Mouse (Mus musculus) hindbrain, embryonic 15.5 days (tissue): ENCODE results near the gene Wnk2. TPM values are rescaled to one million over a fixed set of nuclear protein-coding genes. Genes with fewer than 3 reads are reported as not detected.
A peak's percentile ranks its signal among the peaks of the same experiment; 100 is the strongest.
"Not testable (repeated sequence)": the region's sequence is repeated elsewhere in the genome, so short reads cannot be mapped to it uniquely, and the experiment has no call there.

ENCODE experiments used
- ATAC-seq: fragments of 200-750 bp; cut with Nextera tagmentation; 2 replicates; pipeline ENCODE4 v1.8.0; 2017; ENCODE audit warnings: low read depth, moderate number of reproducible peaks, moderate TSS enrichment; ENCODE audit not compliant: low FRiP score
- H3K27ac ChIP-seq: fragments of 300-500 bp; sonication (generic); replicated peaks from 2 replicates; pipeline ENCODE4 v1.5.1; 2015; ENCODE audit warnings: mild to moderate bottlenecking, inconsistent platforms
- H3K27me3 ChIP-seq: fragments of 300-500 bp; sonication (generic); 2 replicates; pipeline ENCODE4 v1.6.1; 2015; ENCODE audit warnings: control low read depth, inconsistent platforms
- H3K36me3 ChIP-seq: fragments of 300-500 bp; sonication (generic); 2 replicates; pipeline ENCODE4 v1.6.1; 2015; ENCODE audit warnings: control low read depth, inconsistent platforms
- H3K4me1 ChIP-seq: fragments of 300-500 bp; sonication (generic); replicated peaks from 2 replicates; pipeline ENCODE4 v1.6.1; 2015; ENCODE audit warnings: control low read depth, inconsistent platforms
- H3K4me2 ChIP-seq: fragments of 300-500 bp; sonication (generic); 2 replicates; pipeline ENCODE4 v1.6.1; 2015; ENCODE audit warnings: moderate library complexity, mild to moderate bottlenecking, inconsistent platforms
- H3K4me3 ChIP-seq: fragments of 300-500 bp; sonication (generic); 2 replicates; pipeline ENCODE4 v1.5.1; 2015; ENCODE audit warnings: mild to moderate bottlenecking, inconsistent platforms
- H3K9ac ChIP-seq: fragments of 300-500 bp; sonication (generic); 2 replicates; pipeline ENCODE4 v1.6.1; 2015; ENCODE audit warnings: inconsistent platforms
- H3K9me3 ChIP-seq: fragments of 300-500 bp; sonication (generic); 2 replicates; pipeline ENCODE4 v1.6.1; 2016; ENCODE audit warnings: control low read depth, inconsistent platforms
- WGBS: fragments of 180-500 bp; shearing (Covaris S2); methylation state at CpG from one replicate; pipeline ENCODE4 v1.1.7; 2015; 5-methylcytosine and 5-hydroxymethylcytosine counted together
- polyA plus RNA-seq: library from polyadenylated mRNA; unstranded; fragments of >200 nt; fragmentation: Nextera tagmentation; extraction: Ambion mirVana; gene quantifications from 2 replicates; pipeline ENCODE4 v1.2.1, GENCODE M21; 2015

Wnk2 gene
- polyA plus RNA-seq, 1 experiment from 2014 or later, result 23.2 TPM

DNA sequence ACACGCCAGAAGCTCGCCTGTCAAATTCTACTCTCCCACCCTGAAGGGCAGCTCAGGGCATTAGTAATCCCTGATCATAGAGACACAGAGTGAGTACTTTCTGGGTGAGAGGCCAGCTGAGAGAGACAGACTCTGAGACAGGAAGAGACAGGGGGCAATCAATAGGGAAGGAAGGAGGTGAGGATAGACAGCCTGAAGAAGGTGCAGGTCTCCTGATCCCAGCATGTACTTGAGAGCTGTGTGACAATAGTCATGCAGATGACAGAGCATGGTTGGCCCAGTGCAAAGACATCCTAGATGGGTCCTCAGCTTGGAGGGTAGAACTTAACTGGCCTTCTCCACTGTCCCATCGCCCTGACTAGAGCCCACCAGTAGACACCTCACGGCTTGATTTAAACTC is 91.5 kb downstream of the Wnk2 start:
- WGBS, result 91% methylated on average over 4 of the region's 4 CpGs
- no peak for ATAC-seq
- Histone ChIP-seq H3K9me3 (no peaks in the 10 kb centered on the region), H3K27ac (no peak overlapping the region), H3K9ac (no peak overlapping the region), H3K36me3 (peaks cover 48% of the 10 kb centered on the region), H3K4me1 (no peaks in the 10 kb centered on the region), H3K4me3 (no peak overlapping the region), H3K27me3 (no peaks in the 10 kb centered on the region), H3K4me2 (no peak overlapping the region)

DNA sequence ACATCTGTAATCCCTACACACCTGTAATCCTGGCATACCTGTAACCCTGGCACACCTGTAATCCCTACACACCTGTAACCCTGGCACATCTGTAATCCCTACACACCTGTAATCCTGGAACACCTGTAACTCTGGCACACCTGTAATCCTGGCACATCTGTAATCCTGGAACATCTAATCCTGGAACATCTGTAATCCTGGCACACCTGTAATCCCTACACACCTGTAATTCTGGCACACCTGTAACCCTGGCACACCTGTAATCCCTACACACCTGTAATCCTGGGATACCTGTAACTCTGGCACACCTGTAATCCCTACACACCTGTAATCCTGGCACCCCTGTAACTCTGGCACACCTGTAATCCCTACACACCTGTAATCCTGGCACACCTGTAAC is 93.1 kb downstream of the Wnk2 start:
- not testable (repeated sequence) for H3K4me3 ChIP-seq, H3K4me1 ChIP-seq, H3K4me2 ChIP-seq, H3K27me3 ChIP-seq, ATAC-seq, H3K27ac ChIP-seq, H3K9me3 ChIP-seq, H3K9ac ChIP-seq
- H3K36me3 ChIP-seq, result peaks cover 32% of the 10 kb centered on the region

DNA sequence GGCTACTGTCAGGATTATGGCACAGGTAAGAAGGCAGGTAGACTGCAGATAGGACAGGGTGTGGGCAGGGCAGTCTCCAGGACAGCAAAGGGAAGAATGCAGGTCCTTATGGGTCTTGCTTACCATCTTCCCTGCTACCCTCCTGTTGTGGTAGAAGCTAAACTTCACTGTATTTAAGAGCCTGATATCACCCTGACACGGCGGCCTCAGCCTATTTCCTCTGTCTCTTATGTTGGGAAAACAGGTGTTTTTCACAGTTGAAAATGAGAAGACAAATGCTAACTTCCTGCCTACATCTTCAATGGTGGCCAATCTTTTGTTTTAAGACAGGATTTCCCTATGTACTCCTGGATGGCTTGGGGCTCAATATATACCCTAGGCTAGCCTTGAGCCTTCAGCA is 94.5 kb downstream of the Wnk2 start:
- no peaks in the 10 kb centered on the region for H3K9me3 ChIP-seq
- no peak overlapping the region for H3K27ac ChIP-seq
- no peak overlapping the region for H3K4me2 ChIP-seq
- H3K27me3 ChIP-seq, result no peaks in the 10 kb centered on the region
- no peak for ATAC-seq
- H3K9ac ChIP-seq, result no peak overlapping the region
- 93% methylated on average over 2 of the region's 2 CpGs for WGBS
- no peaks in the 10 kb centered on the region for H3K4me1 ChIP-seq
- peaks cover 33% of the 10 kb centered on the region for H3K36me3 ChIP-seq
- H3K4me3 ChIP-seq, result no peak overlapping the region

DNA sequence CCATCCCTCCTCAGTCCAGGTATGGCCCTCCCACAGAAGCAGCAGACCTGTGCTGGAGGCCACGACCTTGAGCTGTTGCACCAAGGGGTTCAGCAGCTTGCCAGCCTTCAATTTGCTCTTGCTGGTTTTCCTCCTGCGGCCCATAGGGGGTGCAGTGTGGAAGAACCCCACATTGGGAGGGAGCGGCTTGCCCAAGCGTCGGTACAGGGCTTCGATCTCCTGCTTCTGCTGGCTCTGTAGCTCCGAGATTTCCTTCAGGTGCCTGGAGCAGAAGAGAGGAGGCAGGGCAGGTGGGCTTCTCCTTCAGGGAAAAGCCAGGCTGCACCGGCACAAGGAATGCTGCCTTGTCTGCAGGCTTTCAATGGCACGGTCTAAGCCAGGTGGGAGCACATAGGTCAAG is 95.3 kb downstream of the Wnk2 start:
- H3K36me3 ChIP-seq, result peaks cover 36% of the 10 kb centered on the region
- WGBS, result 47% methylated on average over 9 of the region's 9 CpGs
- no peak overlapping the region for H3K4me2 ChIP-seq
- H3K9ac ChIP-seq, result no peak overlapping the region
- ATAC-seq, result no peak; the same call in 1 of the 2 replicates
- no peaks in the 10 kb centered on the region for H3K9me3 ChIP-seq
- no peaks in the 10 kb centered on the region for H3K27me3 ChIP-seq
- no peak overlapping the region for H3K27ac ChIP-seq
- no peak overlapping the region for H3K4me3 ChIP-seq
- no peaks in the 10 kb centered on the region for H3K4me1 ChIP-seq

DNA sequence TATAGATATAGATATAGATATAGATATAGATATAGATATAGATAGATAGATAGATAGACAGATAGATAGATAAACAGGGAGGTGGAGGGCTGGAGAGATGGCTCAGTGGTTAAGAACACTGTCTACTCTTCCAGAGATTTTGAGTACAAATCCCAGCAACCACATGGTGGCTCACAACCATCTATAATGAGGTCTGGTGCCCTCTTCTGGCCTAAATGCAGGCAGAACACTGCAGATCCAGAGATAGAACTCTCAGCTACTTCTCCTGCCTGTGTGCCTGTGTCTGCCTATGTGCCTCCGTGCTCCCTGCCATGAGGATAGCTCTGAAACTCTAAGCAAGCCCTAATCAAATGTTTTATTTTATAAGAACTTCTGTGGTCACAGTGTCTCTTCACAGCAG is 100.4 kb downstream of the Wnk2 start:
- Histone ChIP-seq H3K9me3 (no peaks in the 10 kb centered on the region), H3K9ac (no peak overlapping the region), H3K27ac (no peak overlapping the region), H3K27me3 (no peaks in the 10 kb centered on the region), H3K4me2 (no peak overlapping the region), H3K4me3 (no peak overlapping the region), H3K4me1 (peaks cover 5% of the 10 kb centered on the region; the same call in 1 of the 2 replicates), H3K36me3 (peaks cover 13% of the 10 kb centered on the region)
- WGBS, result 85% methylated on average over 1 of the region's 1 CpGs
- ATAC-seq, result no peak

DNA sequence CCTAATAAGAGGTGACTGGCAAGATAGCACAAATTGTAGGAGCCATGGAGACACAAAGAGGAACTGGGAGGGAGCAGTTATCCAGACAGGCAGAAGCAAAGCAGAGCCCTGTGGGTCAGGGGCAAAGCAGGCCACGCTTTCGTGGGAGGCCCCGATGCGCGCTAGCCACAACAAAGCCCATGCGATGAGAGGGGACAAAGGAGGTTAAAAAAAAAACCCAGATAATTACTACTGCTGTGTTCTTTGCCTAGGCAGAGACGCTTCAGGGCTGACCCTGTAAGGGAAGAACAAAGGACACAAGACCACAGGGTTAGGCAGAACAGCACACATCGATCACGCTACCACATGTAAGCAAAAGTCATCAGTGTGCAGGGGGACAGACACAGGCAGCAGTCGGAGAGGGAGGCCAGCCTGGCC is 103.7 kb downstream of the Wnk2 start:
- H3K36me3 ChIP-seq, result peaks cover 13% of the 10 kb centered on the region
- 15% methylated on average over 10 of the region's 10 CpGs for WGBS
- no peak for ATAC-seq

DNA sequence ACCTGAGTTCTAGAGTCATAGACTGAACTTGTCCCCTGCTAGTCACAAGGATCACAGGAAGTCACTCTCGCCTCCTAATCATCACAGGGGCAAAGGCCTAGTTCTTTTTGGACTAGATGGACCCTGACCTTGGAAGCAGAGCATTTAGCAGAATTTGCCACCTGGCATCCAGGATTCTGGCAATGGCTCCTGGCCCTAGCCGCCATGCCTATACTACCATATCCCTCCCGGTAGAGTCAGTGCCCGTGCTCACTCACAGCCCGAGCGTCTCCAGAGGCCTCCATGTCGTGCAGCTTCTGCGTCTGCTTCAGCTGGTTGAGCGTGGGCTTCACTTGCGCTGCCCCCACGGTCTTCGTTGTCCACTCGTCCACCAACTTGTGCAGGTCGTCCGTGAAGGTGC is 105.4 kb downstream of the Wnk2 start:
- H3K4me2 ChIP-seq, result no peak overlapping the region
- ATAC-seq, result no peak
- no peaks in the 10 kb centered on the region for H3K27me3 ChIP-seq
- WGBS, result 95% methylated on average over 15 of the region's 15 CpGs
- H3K9me3 ChIP-seq, result no peaks in the 10 kb centered on the region
- no peak overlapping the region for H3K27ac ChIP-seq
- H3K36me3 ChIP-seq, result 0 out of 2 replicates have a peak, but pooled peaks cover 7% of the 10 kb centered on the region
- H3K4me1 ChIP-seq, result peaks cover 12% of the 10 kb centered on the region
- no peak overlapping the region for H3K9ac ChIP-seq
- no peak overlapping the region for H3K4me3 ChIP-seq

More for the DNA sequence above, 103.7 kb downstream of the Wnk2 start:
- no peaks in the 10 kb centered on the region for H3K27me3 ChIP-seq
- H3K9ac ChIP-seq, result no peak overlapping the region
- no peak overlapping the region for H3K4me2 ChIP-seq
- no peak overlapping the region for H3K4me3 ChIP-seq
- 0 out of 2 replicates have a peak overlapping the region, but pooled peaks have one; percentile 30 for H3K27ac ChIP-seq
- no peaks in the 10 kb centered on the region for H3K9me3 ChIP-seq
- peaks cover 5% of the 10 kb centered on the region; the same call in 1 of the 2 replicates for H3K4me1 ChIP-seq

DNA sequence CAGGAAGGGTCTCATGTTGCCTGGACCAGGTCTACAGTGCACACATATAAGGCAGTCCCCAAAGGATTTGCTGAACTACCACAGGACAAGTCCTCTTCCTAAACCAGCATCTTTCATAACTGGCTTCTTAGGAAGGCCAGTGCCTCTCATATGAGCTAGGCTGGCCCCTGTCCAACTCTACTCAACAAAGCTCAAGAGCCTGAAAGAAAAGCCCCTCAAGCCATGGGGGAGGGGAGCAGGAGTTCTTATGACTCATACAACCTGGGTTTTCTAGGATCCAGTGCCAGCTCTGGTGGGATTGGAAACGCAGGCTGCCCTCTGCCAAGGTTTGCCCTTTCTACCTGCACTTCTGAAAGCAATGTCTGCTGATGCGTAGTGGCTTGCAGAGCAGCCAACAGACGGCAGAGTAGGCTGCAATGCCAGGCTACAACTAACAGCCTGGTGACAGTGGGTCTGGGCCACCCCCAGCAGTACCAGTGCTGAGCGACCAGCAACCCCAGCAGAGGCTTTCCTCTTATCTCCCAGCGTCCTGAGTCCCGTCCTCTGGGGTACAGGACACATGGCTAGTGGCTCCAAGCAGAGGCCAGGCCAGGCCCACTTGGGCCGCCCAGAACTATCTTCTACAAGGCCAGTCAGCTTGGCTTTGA is 110.8 kb downstream of the Wnk2 start:
- Histone ChIP-seq H3K9me3 (no peaks in the 10 kb centered on the region), H3K4me1 (peaks cover 10% of the 10 kb centered on the region), H3K9ac (no peak overlapping the region), H3K4me2 (no peak overlapping the region), H3K27ac (peak overlapping the region; percentile 18; the same call in 1 of the 2 replicates), H3K36me3 (peaks cover 24% of the 10 kb centered on the region), H3K4me3 (no peak overlapping the region), H3K27me3 (no peaks in the 10 kb centered on the region)
- ATAC-seq, result no peak; the same call in 1 of the 2 replicates
- 80% methylated on average over 7 of the region's 7 CpGs for WGBS

DNA sequence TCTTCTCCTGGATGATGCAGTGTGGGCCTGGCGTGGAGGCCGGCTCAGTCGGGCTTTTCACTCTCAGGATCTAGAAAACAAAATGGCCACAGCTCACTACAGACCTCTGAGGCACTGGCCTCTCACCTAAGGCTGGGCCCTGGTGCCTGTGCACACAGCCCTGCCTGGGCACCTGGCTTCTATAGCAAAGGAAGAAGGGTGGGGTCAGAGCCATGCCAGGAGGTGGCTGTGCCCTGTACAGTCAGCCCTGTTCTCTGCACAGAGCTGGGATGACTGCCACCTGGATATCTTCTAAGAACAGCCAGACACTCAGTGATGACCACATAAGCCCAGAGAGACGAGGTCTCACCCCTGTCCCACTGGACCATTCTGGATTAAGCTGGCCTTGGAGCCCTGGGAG is 111.4 kb downstream of the Wnk2 start:
- no peak overlapping the region for H3K27ac ChIP-seq
- H3K4me3 ChIP-seq, result no peak overlapping the region
- H3K4me2 ChIP-seq, result no peak overlapping the region
- H3K9me3 ChIP-seq, result no peaks in the 10 kb centered on the region
- H3K9ac ChIP-seq, result no peak overlapping the region
- peak; percentile 28; the same call in 1 of the 2 replicates for ATAC-seq
- peaks cover 18% of the 10 kb centered on the region for H3K36me3 ChIP-seq
- WGBS, result 85% methylated on average over 4 of the region's 4 CpGs
- H3K27me3 ChIP-seq, result no peaks in the 10 kb centered on the region
- peaks cover 10% of the 10 kb centered on the region for H3K4me1 ChIP-seq

DNA sequence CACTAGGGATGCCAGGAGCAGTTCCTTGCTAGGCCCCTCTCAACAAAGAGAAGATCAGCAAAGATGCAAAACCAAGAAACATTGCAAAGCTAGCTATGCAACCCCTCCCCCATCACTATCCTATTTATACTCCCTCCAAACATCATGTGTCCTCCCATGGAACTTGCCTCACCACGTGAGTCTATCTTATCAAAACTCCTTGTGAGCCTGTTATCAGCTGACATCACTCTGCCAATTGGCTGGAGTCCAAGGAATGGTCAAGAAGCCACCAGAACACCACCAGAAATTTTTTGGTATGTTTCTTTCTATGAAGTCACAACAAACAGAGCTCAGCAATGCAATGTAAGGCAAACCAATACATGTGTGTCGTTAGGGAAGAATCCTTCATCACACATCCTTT is 116.8 kb downstream of the Wnk2 start:
- Histone ChIP-seq H3K4me3 (no peak overlapping the region), H3K9ac (no peak overlapping the region), H3K4me1 (no peaks in the 10 kb centered on the region), H3K27ac (no peak overlapping the region), H3K9me3 (no peaks in the 10 kb centered on the region), H3K36me3 (peaks cover 10% of the 10 kb centered on the region), H3K4me2 (no peak overlapping the region), H3K27me3 (no peaks in the 10 kb centered on the region)
- WGBS, result 88% methylated on average over 2 of the region's 2 CpGs
- ATAC-seq, result no peak

DNA sequence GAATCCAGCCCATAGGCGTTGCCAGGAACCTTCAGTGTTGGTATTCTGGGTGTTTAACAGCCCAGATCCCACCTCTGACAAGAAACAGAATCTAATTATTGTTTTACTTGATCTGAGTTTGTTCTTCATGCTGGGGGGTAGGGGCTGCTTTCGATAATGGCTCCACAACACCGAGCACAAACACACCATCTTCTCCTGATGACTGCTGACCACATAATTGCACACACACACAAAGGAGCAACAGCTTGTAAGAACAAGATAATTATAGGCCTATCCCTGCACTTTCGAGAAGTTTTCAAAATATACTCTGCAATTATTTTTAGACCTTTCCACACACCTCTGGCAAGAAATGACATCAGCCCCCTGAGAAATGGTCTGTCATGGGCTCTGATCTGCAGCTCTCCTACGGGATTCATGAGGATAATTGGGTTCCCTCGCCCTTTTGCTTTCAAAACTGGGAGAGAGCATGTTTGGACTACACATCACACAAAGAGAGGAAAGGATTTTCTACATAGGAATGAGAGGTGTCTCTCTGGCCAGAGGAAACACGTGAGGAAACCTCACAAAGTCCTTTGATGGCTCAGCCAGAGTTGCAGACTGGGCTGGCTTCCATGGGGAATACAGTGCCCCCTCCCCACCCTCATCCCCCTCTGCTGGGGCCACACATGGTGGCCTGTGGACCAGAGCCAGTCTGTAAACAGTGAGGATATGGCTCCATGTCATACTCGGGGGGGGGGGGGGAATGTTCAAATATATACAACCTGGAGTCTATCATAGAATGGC is 118.9 kb downstream of the Wnk2 start:
- peaks cover 8% of the 10 kb centered on the region for H3K4me1 ChIP-seq
- H3K4me3 ChIP-seq, result no peak overlapping the region
- H3K9me3 ChIP-seq, result no peaks in the 10 kb centered on the region
- H3K9ac ChIP-seq, result no peak overlapping the region
- no peak overlapping the region for H3K27ac ChIP-seq
- H3K27me3 ChIP-seq, result 0 out of 2 replicates have a peak, but pooled peaks cover 3% of the 10 kb centered on the region
- H3K36me3 ChIP-seq, result no peaks in the 10 kb centered on the region
- WGBS, result 54% methylated on average over 8 of the region's 8 CpGs
- H3K4me2 ChIP-seq, result no peak overlapping the region
- ATAC-seq, result peak; percentile 43; the same call in 1 of the 2 replicates

DNA sequence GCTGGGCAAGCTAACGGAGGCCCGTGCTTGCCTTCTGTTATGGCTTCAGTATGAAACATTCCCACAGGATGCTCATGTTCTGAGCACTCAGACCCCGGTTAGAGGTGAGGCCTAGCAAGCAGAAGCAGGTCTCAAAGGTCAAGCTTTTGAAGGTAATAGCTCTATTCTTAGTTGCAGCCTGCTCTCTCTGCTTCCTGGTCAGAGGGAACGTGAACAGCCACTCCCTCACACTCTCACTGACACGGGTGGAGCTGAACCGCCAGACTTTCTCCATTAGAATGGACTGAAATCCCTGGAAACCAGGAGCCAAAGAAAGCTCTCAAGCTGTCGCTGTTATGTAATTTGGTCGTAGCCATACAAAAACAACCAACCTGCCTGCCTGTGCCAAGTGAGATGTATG is 120.8 kb downstream of the Wnk2 start:
- no peak overlapping the region for H3K4me3 ChIP-seq
- H3K9me3 ChIP-seq, result no peaks in the 10 kb centered on the region
- no peak overlapping the region for H3K9ac ChIP-seq
- no peaks in the 10 kb centered on the region for H3K36me3 ChIP-seq
- 0 out of 2 replicates have a peak, but pooled peaks cover 3% of the 10 kb centered on the region for H3K27me3 ChIP-seq
- ATAC-seq, result no peak
- H3K27ac ChIP-seq, result no peak overlapping the region
- peaks cover 8% of the 10 kb centered on the region for H3K4me1 ChIP-seq
- H3K4me2 ChIP-seq, result no peak overlapping the region
- 87% methylated on average over 8 of the region's 8 CpGs for WGBS
